Mouse (Mus musculus) liver, embryonic 11.5 days (tissue): ENCODE data around the gene Ppm1l. TPM values are rescaled to one million over a fixed set of nuclear protein-coding genes. Genes with fewer than 3 reads are reported as not detected.

Experiments
- ATAC-seq: fragments of 200-750 bp; cut with Nextera tagmentation; replicated peaks from 2 replicates; pipeline ENCODE4 v1.8.0; 2017; ENCODE audit warnings: moderate number of reproducible peaks, mild to moderate bottlenecking, moderate TSS enrichment, moderate library complexity; ENCODE audit not compliant: low FRiP score
- DNase-seq: peaks from one replicate; pipeline ENCODE4 v3.0.0-alpha.2; 2017; ENCODE audit warnings: low spot score
- H3K27ac ChIP-seq: fragments of 300-500 bp; sonication (generic); 2 replicates; pipeline ENCODE4 v1.5.1; 2014; ENCODE audit warnings: mild to moderate bottlenecking, low read depth, low read length, control low read depth
- H3K27me3 ChIP-seq: fragments of 300-500 bp; sonication (generic); replicated peaks from 2 replicates; pipeline ENCODE4 v1.6.1; 2014; ENCODE audit warnings: low read length, mixed read lengths; ENCODE audit not compliant: control insufficient read depth, insufficient read depth
- H3K36me3 ChIP-seq: fragments of 300-500 bp; sonication (generic); 2 replicates; pipeline ENCODE4 v1.6.1; 2014; ENCODE audit warnings: mild to moderate bottlenecking, low read length, moderate library complexity, mixed read lengths; ENCODE audit not compliant: control insufficient read depth, insufficient read depth
- H3K4me1 ChIP-seq: fragments of 300-500 bp; sonication (generic); replicated peaks from 2 replicates; pipeline ENCODE4 v1.6.1; 2014; ENCODE audit warnings: low read length, mixed read lengths; ENCODE audit not compliant: control insufficient read depth, insufficient read depth
- H3K4me2 ChIP-seq: fragments of 300-500 bp; sonication (generic); 2 replicates; pipeline ENCODE4 v1.6.1; 2014; ENCODE audit warnings: mild to moderate bottlenecking, control low read depth, moderate library complexity
- H3K4me3 ChIP-seq: fragments of 300-500 bp; sonication (generic); 2 replicates; pipeline ENCODE4 v1.5.1; 2014; ENCODE audit warnings: low read depth, low read length, control low read depth
- H3K9ac ChIP-seq: fragments of 300-500 bp; sonication (generic); 2 replicates; pipeline ENCODE4 v1.6.1; 2014; ENCODE audit warnings: low read depth, low read length, control low read depth
- H3K9me3 ChIP-seq: fragments of 300-500 bp; sonication (generic); 2 replicates; pipeline ENCODE4 v1.6.1; 2016; ENCODE audit warnings: low read length, inconsistent platforms, mixed read lengths; ENCODE audit not compliant: control insufficient read depth
- WGBS: fragments of 180-500 bp; shearing (Covaris S2); extraction: QIAGEN DNeasy Blood & Tissue Kit; methylation state at CpG from one replicate; pipeline ENCODE4 v1.1.7; 2014; 5-methylcytosine and 5-hydroxymethylcytosine counted together
- polyA plus RNA-seq: library from polyadenylated mRNA; unstranded; fragments of >200 nt; fragmentation: Nextera tagmentation; extraction: Ambion mirVana; gene quantifications from 2 replicates; pipeline ENCODE4 v1.2.1, GENCODE M21; 2014

Ppm1l gene
- polyA plus RNA-seq, 1 experiment from 2014 or later: 8.2 TPM

DNA sequence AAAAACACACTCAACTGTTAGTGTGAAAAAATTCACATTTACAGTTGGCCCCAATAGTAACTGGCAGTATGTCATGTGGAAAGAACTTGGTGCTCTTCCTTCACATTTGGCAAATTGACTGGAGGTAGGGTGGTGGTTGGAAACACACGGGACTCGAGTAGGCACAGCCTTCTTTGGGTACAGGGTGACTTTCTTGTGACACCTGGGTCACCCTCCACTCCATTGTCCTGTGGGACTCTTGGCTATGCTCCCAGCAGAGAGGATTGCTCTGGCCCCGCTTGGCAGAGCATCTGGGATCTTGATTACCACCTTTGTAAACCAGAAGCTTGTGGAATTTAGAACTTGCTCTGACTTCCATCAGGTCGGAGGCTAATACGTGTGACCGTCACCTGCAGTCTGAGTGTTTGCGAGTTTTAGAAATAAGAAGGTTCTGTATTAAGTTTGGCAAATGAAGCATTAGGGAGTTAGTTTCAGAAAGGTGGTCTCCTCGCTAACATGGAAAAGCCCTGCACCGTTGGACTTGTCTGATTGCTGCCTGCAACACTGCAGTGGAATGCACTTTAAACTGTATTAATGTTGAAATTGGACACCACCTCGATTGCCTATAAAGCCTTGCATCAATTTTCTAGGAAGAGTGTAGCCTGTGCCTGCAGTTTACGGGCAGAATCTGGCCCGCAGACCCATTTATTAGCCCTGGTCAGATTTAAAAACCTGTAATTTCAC lies 41.4 kb downstream of the Ppm1l start:
- H3K4me1 ChIP-seq: peaks cover 9% of the 10 kb centered on the region
- H3K36me3 ChIP-seq: no peaks in the 10 kb centered on the region
- H3K9ac ChIP-seq: no peak overlapping the region
- no peak overlapping the region for H3K4me3 ChIP-seq
- 86% methylated on average over 12 of the region's 12 CpGs for WGBS
- no peak overlapping the region for H3K4me2 ChIP-seq
- no peaks in the 10 kb centered on the region for H3K9me3 ChIP-seq
- ATAC-seq (no peak), DNase-seq (no peak)
- H3K27ac ChIP-seq: no peak overlapping the region
- H3K27me3 ChIP-seq: no peaks in the 10 kb centered on the region

DNA sequence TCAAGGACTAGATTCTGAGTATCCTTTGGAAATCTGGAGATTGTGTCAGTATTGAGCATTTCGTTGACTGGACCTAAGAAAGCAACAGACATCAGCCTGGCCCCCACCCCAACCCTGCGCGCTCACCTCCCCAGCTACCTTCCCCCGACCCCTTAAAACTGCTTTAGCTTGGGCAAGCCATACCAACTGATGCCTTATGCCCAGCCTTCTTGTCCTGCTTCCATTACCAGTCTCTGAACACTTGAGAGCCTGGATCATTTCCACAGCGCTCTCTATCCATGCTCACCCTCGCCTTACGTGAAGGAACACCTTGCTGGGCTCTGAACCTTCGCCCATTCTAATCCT lies 41.9 kb downstream of the Ppm1l start:
- Histone ChIP-seq H3K27me3 (no peaks in the 10 kb centered on the region), H3K27ac (no peak overlapping the region), H3K36me3 (no peaks in the 10 kb centered on the region), H3K9me3 (no peaks in the 10 kb centered on the region), H3K4me2 (no peak overlapping the region), H3K4me3 (no peak overlapping the region), H3K4me1 (peaks cover 9% of the 10 kb centered on the region), H3K9ac (no peak overlapping the region)
- WGBS: 91% methylated on average over 8 of the region's 8 CpGs
- ATAC-seq (no peak), DNase-seq (no peak)

- Histone ChIP-seq H3K4me2 (no peak overlapping the region), H3K4me3 (no peak overlapping the region), H3K4me1 (peaks cover 9% of the 10 kb centered on the region), H3K36me3 (no peaks in the 10 kb centered on the region), H3K27ac (no peak overlapping the region), H3K9me3 (no peaks in the 10 kb centered on the region), H3K27me3 (no peaks in the 10 kb centered on the region), H3K9ac (no peak overlapping the region)
- ATAC-seq: no peak; the same call in 1 of the 2 replicates
- WGBS: 68% methylated on average over 4 of the region's 4 CpGs
- DNase-seq: no peak
These were observed 43.7 kb downstream of the Ppm1l start for GRCm38 (mm10) chr3:69360263-69360895.

GRCm38 (mm10) chr3:69361487-69362349 lies 45.1 kb downstream of the Ppm1l start:
- WGBS: 89% methylated on average over 13 of the region's 13 CpGs
- H3K4me1 ChIP-seq: peaks cover 9% of the 10 kb centered on the region
- no peak overlapping the region for H3K4me3 ChIP-seq
- DNase-seq: no peak
- H3K9ac ChIP-seq: no peak overlapping the region
- no peak overlapping the region for H3K27ac ChIP-seq
- H3K36me3 ChIP-seq: no peaks in the 10 kb centered on the region
- ATAC-seq: no peak
- no peaks in the 10 kb centered on the region for H3K27me3 ChIP-seq
- H3K4me2 ChIP-seq: no peak overlapping the region
- H3K9me3 ChIP-seq: no peaks in the 10 kb centered on the region

DNA sequence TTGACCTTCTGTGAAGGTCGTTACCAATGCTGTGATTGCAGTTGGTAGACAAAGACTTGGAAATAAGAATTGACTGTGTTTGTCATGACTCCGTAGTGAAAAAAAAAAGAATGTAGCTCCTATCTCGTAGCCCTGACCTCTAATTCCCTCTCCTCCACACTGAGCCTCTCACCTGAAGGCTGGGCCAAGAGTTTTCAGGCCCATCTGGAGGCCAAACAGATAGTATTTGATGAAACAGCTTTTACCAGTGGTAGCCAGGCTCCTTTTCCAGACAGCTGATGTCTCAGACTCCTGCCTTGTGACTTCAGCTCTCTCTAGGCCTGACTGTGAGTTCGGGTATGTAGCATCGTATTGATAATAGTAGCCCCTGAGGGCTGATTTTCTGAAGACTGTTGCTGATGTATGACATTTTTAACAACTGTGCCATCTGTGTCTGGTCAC lies 45.7 kb downstream of the Ppm1l start:
- H3K27ac ChIP-seq: no peak overlapping the region
- peaks cover 9% of the 10 kb centered on the region for H3K4me1 ChIP-seq
- H3K9me3 ChIP-seq: no peaks in the 10 kb centered on the region
- no peak overlapping the region for H3K4me2 ChIP-seq
- H3K36me3 ChIP-seq: no peaks in the 10 kb centered on the region
- no peak for ATAC-seq
- H3K27me3 ChIP-seq: no peaks in the 10 kb centered on the region
- no peak overlapping the region for H3K4me3 ChIP-seq
- no peak overlapping the region for H3K9ac ChIP-seq
- DNase-seq: no peak
- WGBS: 81% methylated on average over 5 of the region's 5 CpGs

- ATAC-seq (no peak), DNase-seq (no peak)
- Histone ChIP-seq H3K27me3 (no peaks in the 10 kb centered on the region), H3K36me3 (no peaks in the 10 kb centered on the region), H3K9ac (no peak overlapping the region), H3K4me2 (no peak overlapping the region), H3K4me1 (peaks cover 9% of the 10 kb centered on the region), H3K4me3 (no peak overlapping the region), H3K9me3 (no peaks in the 10 kb centered on the region), H3K27ac (no peak overlapping the region)
- WGBS: 75% methylated on average over 4 of the region's 4 CpGs
These were observed 46.2 kb downstream of the Ppm1l start for GRCm38 (mm10) chr3:69362906-69363305.

GRCm38 (mm10) chr3:69364151-69364550 lies 47.5 kb downstream of the Ppm1l start:
- no peak for ATAC-seq
- Histone ChIP-seq H3K9me3 (no peaks in the 10 kb centered on the region), H3K4me3 (no peak overlapping the region), H3K9ac (no peak overlapping the region), H3K4me2 (no peak overlapping the region), H3K27ac (no peak overlapping the region), H3K4me1 (peaks cover 9% of the 10 kb centered on the region), H3K36me3 (no peaks in the 10 kb centered on the region), H3K27me3 (no peaks in the 10 kb centered on the region)
- 86% methylated on average over 6 of the region's 6 CpGs for WGBS
- DNase-seq: no peak

DNA sequence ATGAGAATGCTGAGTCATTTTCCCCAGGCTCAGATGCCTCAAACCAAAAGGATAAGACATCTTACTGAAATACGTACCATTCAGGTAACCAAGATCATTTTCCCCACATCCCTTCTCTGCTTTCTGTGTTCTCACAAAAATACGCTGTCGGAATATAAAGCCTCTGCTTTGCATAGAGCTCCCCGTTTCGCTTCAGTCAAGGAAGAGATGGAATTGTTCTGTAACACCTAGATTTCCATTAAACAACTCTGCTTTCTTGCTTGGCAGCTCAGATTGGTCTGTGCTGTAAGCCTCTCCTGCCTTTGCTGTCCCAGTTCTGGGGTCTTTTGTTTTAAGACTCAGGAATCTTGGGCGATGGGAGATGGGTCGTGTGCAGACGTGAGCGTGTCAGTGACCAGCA lies 51.3 kb downstream of the Ppm1l start:
- 93% methylated on average over 9 of the region's 9 CpGs for WGBS
- Histone ChIP-seq H3K27me3 (no peaks in the 10 kb centered on the region), H3K4me1 (no peaks in the 10 kb centered on the region), H3K4me2 (no peak overlapping the region), H3K27ac (no peak overlapping the region), H3K9ac (no peak overlapping the region), H3K4me3 (no peak overlapping the region), H3K9me3 (no peaks in the 10 kb centered on the region), H3K36me3 (no peaks in the 10 kb centered on the region)
- ATAC-seq (no peak), DNase-seq (no peak)
